Mouse (Mus musculus): ENCODE data around the gene Tnfsf11.

Tnfsf11 gene

DNA sequence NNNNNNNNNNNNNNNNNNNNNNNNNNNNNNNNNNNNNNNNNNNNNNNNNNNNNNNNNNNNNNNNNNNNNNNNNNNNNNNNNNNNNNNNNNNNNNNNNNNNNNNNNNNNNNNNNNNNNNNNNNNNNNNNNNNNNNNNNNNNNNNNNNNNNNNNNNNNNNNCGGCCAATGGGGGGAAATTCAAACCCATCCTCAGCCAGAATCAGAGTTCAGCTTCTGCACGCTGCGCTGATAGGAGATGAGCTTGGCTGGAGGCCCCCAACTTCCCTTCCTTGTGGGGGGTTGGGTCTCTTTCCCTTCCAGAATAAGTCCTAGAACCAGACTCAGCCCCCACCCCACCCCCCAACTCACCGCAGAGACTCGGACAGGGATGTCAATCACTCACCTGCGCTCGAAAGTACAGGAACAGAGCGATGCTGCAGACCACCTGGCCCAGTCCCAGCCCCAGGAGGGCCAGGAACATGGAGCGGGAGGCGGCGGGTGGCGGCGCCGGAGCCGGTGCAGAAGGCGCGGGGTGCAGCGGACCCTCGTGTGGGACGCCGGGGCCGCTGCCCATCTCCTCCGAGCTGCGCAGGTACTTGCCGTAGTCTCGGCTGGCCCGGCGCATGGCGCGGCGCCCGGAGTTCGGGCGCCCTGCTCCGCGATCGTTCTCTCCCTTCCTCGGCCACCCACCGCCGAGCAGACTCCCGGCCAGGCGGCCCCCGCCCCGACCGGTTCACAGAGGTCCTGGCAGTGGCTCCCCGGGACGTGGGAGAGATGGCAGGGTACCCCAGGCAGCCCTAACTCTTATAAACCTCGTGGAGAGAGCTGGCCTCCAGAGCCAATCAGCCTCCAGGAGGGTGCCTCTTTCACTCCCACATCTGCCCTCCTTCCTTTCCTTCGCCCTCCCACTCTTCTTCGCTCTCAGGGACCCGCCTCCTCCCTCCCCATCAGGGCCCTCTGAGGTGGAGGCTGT is at the start of gene Tnfsf11:
Gene Tnfsf11 (minus strand): TSS at position 758 of the 952 bp plus-strand sequence.
- in situ Hi-C loops (cut with MboI, MseI): loop anchor here (25.0 kb wide), 1 partner anchor 1180 kb away; the partner anchor contains the start of genes Elf1 and Wbp4

DNA sequence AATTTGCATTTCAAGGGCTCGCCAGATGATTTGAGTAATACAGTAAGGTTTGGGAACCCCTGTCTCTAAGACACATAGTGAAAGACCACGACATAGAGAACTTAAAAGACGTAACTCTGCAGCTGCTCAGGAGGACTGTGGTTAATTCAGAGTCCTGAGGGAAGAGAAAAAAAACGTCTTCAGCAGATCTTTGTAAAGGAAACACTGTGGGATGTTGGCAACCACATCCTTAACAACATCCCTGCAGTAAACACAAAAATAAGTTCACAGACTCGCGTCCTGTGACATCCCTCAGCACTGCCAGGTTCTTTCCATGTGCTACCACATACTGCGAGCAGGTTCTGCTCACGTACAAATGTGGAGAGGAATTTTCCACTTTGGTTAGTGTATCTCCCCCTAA is 48.9 kb upstream of the Tnfsf11 start:
- in situ Hi-C loops (cut with MboI, MseI): loop anchor here (25.0 kb wide), 1 partner anchor 1944 kb away; the partner anchor contains the start of gene Tsc22d1

GRCm38 (mm10) chr14:78355381-78355780 is 47.5 kb upstream of the Tnfsf11 start:
- in situ Hi-C loops (cut with MboI, MseI): loop anchor here (25.0 kb wide), 1 partner anchor 1943 kb away; the partner anchor contains the start of gene Tsc22d1

DNA sequence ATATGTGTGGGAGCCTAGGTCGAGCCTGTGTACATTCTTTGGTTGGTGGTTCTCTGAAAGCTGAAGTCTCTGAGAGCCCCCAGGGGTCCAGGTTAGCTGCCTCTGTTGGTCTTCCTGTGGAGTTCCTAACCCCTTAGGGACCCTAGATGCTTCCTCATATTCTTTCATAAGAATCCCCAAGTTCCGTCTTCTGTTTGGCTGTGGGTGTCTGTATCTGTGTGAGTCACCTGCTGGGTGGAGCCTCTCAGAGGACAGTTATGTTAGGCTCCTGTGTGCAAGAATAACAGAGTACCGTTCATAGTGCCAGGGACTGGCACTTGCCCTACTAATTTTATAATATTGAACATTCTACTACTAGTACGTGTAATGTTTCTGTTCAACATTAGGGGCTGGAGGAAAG is 45.0 kb upstream of the Tnfsf11 start:
- in situ Hi-C loops (cut with MboI, MseI): loop anchor here (25.0 kb wide), 1 partner anchor 1941 kb away; the partner anchor contains the start of gene Tsc22d1

DNA sequence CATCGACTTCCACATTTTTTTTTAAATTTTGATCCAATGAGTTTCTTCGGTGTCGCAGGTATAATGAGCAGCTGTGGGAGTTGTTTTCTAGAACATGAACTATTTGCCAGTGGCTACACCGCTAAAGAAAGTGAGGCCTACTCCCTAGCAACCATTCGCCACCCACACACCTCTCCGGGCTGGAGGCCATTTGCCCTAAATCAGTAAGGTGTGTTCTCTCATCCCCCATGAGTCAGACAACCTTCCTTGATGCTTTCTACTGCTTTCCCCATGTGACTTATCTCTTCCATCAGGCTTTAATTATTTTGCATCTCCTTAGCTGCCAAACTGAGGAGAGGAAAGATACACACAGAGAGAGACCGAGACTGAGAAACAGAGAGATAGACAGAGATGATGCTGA is 43.7 kb upstream of the Tnfsf11 start:
- in situ Hi-C loops (cut with MboI, MseI): loop anchor here (25.0 kb wide), 1 partner anchor 1939 kb away; the partner anchor contains the start of gene Tsc22d1

- in situ Hi-C loops (cut with MboI, MseI): no loop called here
These were observed 39.9 kb upstream of the Tnfsf11 start for GRCm38 (mm10) chr14:78347715-78348114.

GRCm38 (mm10) chr14:78343007-78343406 is 35.2 kb upstream of the Tnfsf11 start:
- in situ Hi-C loops (cut with MboI, MseI): no loop called here

DNA sequence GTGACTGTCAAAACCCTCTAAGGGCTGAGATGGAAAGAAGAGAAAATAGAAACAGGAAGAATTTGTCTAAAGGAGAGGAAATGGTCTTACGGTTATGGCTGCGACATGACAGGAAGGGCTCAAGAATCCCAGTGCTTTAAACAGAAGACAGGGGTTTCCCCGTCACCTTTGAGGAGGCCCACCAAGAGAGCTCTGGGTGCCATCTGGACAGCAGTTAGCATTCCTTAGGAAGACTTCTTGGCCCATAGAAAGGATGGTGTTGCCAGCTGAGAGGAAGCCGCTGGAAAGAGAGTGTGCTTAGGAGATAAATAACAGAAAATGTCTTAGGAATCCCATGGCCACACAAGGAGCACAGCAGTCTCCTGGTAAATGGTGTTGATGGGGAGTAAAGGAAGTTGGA is 34.3 kb upstream of the Tnfsf11 start:
- in situ Hi-C loops (cut with MboI, MseI): no loop called here

GRCm38 (mm10) chr14:78333341-78333740 is 25.5 kb upstream of the Tnfsf11 start:
- in situ Hi-C loops (cut with MboI, MseI): no loop called here

GRCm38 (mm10) chr14:78331368-78331767 is 23.5 kb upstream of the Tnfsf11 start:
- in situ Hi-C loops (cut with MboI, MseI): no loop called here

DNA sequence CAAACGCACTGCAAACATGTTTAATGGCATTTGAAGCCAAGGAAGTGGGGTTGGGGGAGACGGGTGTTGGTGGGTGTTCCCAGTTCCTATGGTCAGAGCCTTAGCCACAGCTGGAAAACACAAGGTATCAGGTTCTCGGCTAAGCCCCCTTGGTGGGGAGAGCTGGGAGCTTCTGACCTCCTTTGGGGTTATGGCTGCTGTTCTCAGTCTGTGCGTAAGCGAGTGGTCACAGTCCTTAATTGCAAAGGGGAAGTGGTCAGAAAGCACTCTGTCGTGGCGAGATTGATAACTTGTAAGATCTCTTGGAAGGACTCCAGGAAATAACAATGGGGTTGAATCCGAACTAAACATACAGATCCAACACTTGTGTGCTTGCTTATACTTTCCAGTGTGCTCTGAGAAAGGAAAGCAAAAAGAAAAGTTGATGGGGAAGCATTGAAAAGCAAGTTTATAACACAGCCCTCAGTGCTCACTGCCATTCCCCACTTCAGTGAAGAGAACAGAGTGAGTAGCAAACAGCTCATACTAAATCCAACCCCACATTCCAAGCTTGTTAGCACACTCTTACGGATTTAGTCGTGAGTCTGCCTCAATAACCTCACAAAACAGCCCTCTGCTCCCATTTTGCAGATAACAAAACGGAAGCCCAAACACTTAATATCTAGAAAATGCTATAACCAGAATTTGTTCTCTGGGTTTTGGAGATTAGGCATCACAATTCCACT is 22.9 kb upstream of the Tnfsf11 start:
- in situ Hi-C loops (cut with MboI, MseI): no loop called here

- in situ Hi-C loops (cut with MboI, MseI): no loop called here
These were observed 22.1 kb upstream of the Tnfsf11 start for GRCm38 (mm10) chr14:78329765-78330451.

GRCm38 (mm10) chr14:78323356-78323755 is 15.5 kb upstream of the Tnfsf11 start:
- in situ Hi-C loops (cut with MboI, MseI): loop anchor here (25.0 kb wide), 1 partner anchor 1164 kb away; the partner anchor contains the start of genes Elf1 and Wbp4

- in situ Hi-C loops (cut with MboI, MseI): loop anchor here (25.0 kb wide), 1 partner anchor 1164 kb away; the partner anchor contains the start of genes Elf1 and Wbp4
These were observed 15.1 kb upstream of the Tnfsf11 start for GRCm38 (mm10) chr14:78322916-78323315.

GRCm38 (mm10) chr14:78320248-78320647 is 12.4 kb upstream of the Tnfsf11 start:
- in situ Hi-C loops (cut with MboI, MseI): loop anchor here (25.0 kb wide), 1 partner anchor 1167 kb away; the partner anchor contains the start of genes Elf1 and Wbp4

DNA sequence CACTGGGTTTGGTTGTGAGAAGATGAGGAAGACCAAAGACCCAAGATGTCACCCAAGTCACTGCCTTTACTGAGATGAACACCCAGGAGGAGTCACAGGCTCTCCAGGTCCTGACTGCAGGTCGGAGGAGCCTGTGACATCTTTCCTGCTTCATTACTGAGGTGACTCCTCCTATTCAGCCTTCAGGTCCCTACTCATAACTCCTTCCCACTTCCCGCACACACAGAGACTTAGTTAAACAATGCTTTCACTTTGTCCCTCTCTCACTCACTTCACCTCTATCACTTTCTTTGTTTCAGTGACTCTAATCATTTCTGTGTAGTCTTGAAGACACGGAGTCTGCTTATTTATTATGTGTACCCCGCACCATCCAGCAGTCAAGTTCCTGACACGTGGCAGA is 11.7 kb upstream of the Tnfsf11 start:
- in situ Hi-C loops (cut with MboI, MseI): loop anchor here (25.0 kb wide), 1 partner anchor 1168 kb away; the partner anchor contains the start of genes Elf1 and Wbp4

- in situ Hi-C loops (cut with MboI, MseI): loop anchor here (25.0 kb wide), 1 partner anchor 1168 kb away; the partner anchor contains the start of genes Elf1 and Wbp4
These were observed 11.2 kb upstream of the Tnfsf11 start for GRCm38 (mm10) chr14:78319000-78319399.

DNA sequence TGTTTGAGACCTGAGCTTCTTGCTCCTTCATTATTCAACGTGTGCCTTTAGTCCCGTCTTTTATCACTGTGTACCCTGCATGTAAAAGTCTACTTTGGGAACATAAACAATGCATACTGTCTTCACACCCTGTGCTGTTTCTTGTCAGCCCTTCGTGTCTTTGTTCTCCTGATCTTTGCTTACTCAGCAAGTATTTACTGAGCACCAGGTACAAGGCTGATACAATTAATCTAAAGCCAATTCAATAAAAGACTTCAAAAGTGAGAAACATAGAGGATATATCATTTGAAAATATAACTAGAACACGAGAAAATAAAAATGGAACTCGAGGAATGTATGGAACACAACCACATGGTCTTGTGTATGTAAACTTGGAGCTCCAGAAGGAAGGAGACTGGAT is 9.8 kb upstream of the Tnfsf11 start:
- in situ Hi-C loops (cut with MboI, MseI): loop anchor here (25.0 kb wide), 1 partner anchor 1170 kb away; the partner anchor contains the start of genes Elf1 and Wbp4

DNA sequence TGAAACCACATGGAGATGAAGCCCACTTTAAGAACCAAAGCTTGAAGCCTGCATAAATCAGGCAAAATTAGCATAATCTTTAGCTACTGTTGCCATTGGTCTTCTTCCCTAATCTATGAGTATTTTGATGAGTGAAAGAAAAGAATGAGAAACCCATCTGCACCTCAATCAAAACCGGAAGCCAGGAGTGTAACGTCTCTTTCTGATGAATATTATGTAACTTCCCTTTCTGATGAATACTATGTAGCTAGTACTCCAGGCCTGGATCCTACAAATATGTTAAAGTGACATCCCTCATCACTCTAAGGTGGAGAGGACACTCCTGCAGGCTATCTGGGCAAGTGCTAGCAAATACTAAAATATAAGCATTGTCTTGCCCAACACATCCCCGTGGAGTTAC is 6.9 kb downstream of the Tnfsf11 start:
- in situ Hi-C loops (cut with MboI, MseI): loop anchor here (25.0 kb wide), 1 partner anchor 1186 kb away; the partner anchor contains the start of genes Elf1 and Wbp4

DNA sequence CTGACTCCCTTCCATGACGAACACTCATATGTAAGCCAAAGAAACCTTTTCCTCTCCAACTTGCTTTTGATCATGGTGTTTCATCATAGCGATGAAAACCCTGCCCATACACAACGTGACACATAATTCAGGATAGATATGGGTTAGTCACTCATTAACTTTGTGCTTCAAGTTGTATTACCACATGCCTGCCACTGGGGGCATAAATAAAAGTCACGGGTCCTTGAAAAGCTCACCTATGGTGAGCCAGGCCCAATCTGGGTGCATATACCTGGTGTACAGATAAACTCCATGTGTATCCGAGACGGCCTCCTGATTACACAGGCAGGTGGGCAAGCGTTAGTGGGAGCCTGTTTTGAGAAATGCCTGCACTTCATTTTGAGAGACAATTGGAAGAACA is 15.2 kb downstream of the Tnfsf11 start:
- in situ Hi-C loops (cut with MboI, MseI): no loop called here
